Mouse (Mus musculus) right cerebral cortex, adult 18-20 months (tissue): Measurements from ENCODE around the gene Sp4.

Experiments
- DNase-seq: peaks from one replicate; pipeline ENCODE4 v3.0.0; 2022; ENCODE audit warnings: mixed read lengths

Sp4 gene

GRCm38 (mm10) chr12:118301072-118301865, at the start of gene Sp4:
TSS of gene Sp4 (minus strand) at chr12:118301440.
- peak; percentile 95 for DNase-seq

- no peak for DNase-seq
Measured at GRCm38 (mm10) chr12:118339107-118339506, 37.9 kb upstream of the Sp4 start.

GRCm38 (mm10) chr12:118338243-118338642, 37.0 kb upstream of the Sp4 start:
- no peak for DNase-seq

- DNase-seq, result no peak
Measured at GRCm38 (mm10) chr12:118337291-118337690, 36.1 kb upstream of the Sp4 start.

GRCm38 (mm10) chr12:118328739-118329249, 27.6 kb upstream of the Sp4 start:
- no peak for DNase-seq

- DNase-seq, result no peak
Measured at GRCm38 (mm10) chr12:118327566-118327965, 26.3 kb upstream of the Sp4 start.

- no peak for DNase-seq
Measured at GRCm38 (mm10) chr12:118326161-118326560, 24.9 kb upstream of the Sp4 start.

GRCm38 (mm10) chr12:118320076-118320475, 18.8 kb upstream of the Sp4 start:
- DNase-seq, result no peak

GRCm38 (mm10) chr12:118314477-118314845, 13.2 kb upstream of the Sp4 start:
- DNase-seq, result no peak

- no peak for DNase-seq
Measured at GRCm38 (mm10) chr12:118313805-118314476, 12.7 kb upstream of the Sp4 start.

- no peak for DNase-seq
Measured at GRCm38 (mm10) chr12:118303586-118303985, 2.3 kb upstream of the Sp4 start.

- no peak for DNase-seq
Measured at GRCm38 (mm10) chr12:118303066-118303465, 1.8 kb upstream of the Sp4 start.

- peak; percentile 99 for DNase-seq
Measured at GRCm38 (mm10) chr12:118301866-118302835, 911 bp upstream of the Sp4 start.

GRCm38 (mm10) chr12:118300754-118301071, 527 bp downstream of the Sp4 start:
- DNase-seq, result no peak

- no peak for DNase-seq
Measured at GRCm38 (mm10) chr12:118299956-118300355, 1.3 kb downstream of the Sp4 start.

- no peak for DNase-seq
Measured at GRCm38 (mm10) chr12:118299172-118299571, 2.1 kb downstream of the Sp4 start.

GRCm38 (mm10) chr12:118298516-118298915, 2.7 kb downstream of the Sp4 start:
- DNase-seq, result no peak

GRCm38 (mm10) chr12:118296236-118296635, 5.0 kb downstream of the Sp4 start:
- DNase-seq, result no peak

GRCm38 (mm10) chr12:118295793-118296192, 5.4 kb downstream of the Sp4 start:
- DNase-seq, result no peak

- DNase-seq, result no peak
Measured at GRCm38 (mm10) chr12:118288947-118289346, 12.3 kb downstream of the Sp4 start.

- DNase-seq, result no peak
Measured at GRCm38 (mm10) chr12:118285099-118285498, 16.1 kb downstream of the Sp4 start.

GRCm38 (mm10) chr12:118281961-118282360, 19.3 kb downstream of the Sp4 start:
- no peak for DNase-seq

GRCm38 (mm10) chr12:118276385-118276784, 24.9 kb downstream of the Sp4 start:
- DNase-seq, result no peak
